Mouse (Mus musculus): ENCODE measurements around the gene Tnfrsf9.

- TF ChIP-seq GATA1 (IDR thresholded peaks at IDR 0.05; ENCODE audit: low read length) = no peak
- TF ChIP-seq TAL1 (IDR thresholded peaks at IDR 0.05; ENCODE audit: low read length) = no peak
Measured at GRCm38 (mm10) chr4:150889273-150889954, 24.9 kb upstream of the Tnfrsf9 start.
